Mouse (Mus musculus): ENCODE results near the gene Etv4. TPM values are rescaled to one million over a fixed set of nuclear protein-coding genes. Genes with fewer than 3 reads are reported as not detected.

The Etv4 gene
- 3.3 and 3.9 TPM in 2 replicates for polyA plus RNA-seq (2014; fragmentation: Nextera tagmentation; extraction: Ambion mirVana)

GRCm38 (mm10) chr11:101785143-101785851, at the start of gene Etv4:
Etv4 (minus strand) TSS chr11:101785371.
- Histone ChIP-seq H3K4me3 (ENCODE audit: low read depth, low read length) (peak within 1 kb of the TSS; percentile 54), H3K27ac (ENCODE audit: low read depth, low read length) (peak within 1 kb of the TSS; percentile 11; the same call in 1 of the 2 replicates), H3K9ac (ENCODE audit: low read depth, low read length) (peak within 1 kb of the TSS; percentile 60), H3K9me3 (ENCODE audit: control insufficient read depth, low read length) (no peaks in the 10 kb centered on the region), H3K27me3 (replicated peaks; ENCODE audit: control insufficient read depth, insufficient read depth, low read length) (peaks cover 76% of the 10 kb centered on the region), H3K36me3 (ENCODE audit: control insufficient read depth, insufficient read depth, low read length) (no peaks in the 10 kb centered on the region), H3K4me2 (peak within 1 kb of the TSS; percentile 91), H3K4me1 (replicated peaks; ENCODE audit: control insufficient read depth, insufficient read depth, low read length) (peaks cover 6% of the 10 kb centered on the region)
- DNase-seq (ENCODE audit: low spot score), result peak; percentile 89
- under 1% methylated on average over 35 of the region's 35 CpGs for WGBS
- peak; percentile 81 for ATAC-seq (replicated peaks; ENCODE audit: low FRiP score)

GRCm38 (mm10) chr11:101832001-101832400, 46.8 kb upstream of the Etv4 start:
- Histone ChIP-seq H3K36me3 (ENCODE audit: control insufficient read depth, insufficient read depth, low read length) (no peaks in the 10 kb centered on the region), H3K4me1 (replicated peaks; ENCODE audit: control insufficient read depth, insufficient read depth, low read length) (no peaks in the 10 kb centered on the region), H3K9ac (ENCODE audit: low read depth, low read length) (no peak overlapping the region), H3K27me3 (replicated peaks; ENCODE audit: control insufficient read depth, insufficient read depth, low read length) (no peaks in the 10 kb centered on the region), H3K27ac (ENCODE audit: low read depth, low read length) (no peak overlapping the region), H3K4me2 (no peak overlapping the region), H3K4me3 (ENCODE audit: low read depth, low read length) (no peak overlapping the region), H3K9me3 (ENCODE audit: control insufficient read depth, low read length) (no peaks in the 10 kb centered on the region)
- WGBS, result 60% methylated on average over 7 of the region's 7 CpGs
- ATAC-seq (replicated peaks; ENCODE audit: low FRiP score) (no peak), DNase-seq (ENCODE audit: low spot score) (no peak)

- no peak overlapping the region for H3K4me2 ChIP-seq
- ATAC-seq (replicated peaks; ENCODE audit: low FRiP score) (no peak), DNase-seq (ENCODE audit: low spot score) (no peak)
- 63% methylated on average over 8 of the region's 8 CpGs for WGBS
- no peak overlapping the region for H3K4me3 ChIP-seq (ENCODE audit: low read depth, low read length)
- H3K4me1 ChIP-seq (replicated peaks; ENCODE audit: control insufficient read depth, insufficient read depth, low read length), result no peaks in the 10 kb centered on the region
- H3K9ac ChIP-seq (ENCODE audit: low read depth, low read length), result no peak overlapping the region
- H3K27me3 ChIP-seq (replicated peaks; ENCODE audit: control insufficient read depth, insufficient read depth, low read length), result no peaks in the 10 kb centered on the region
- no peaks in the 10 kb centered on the region for H3K36me3 ChIP-seq (ENCODE audit: control insufficient read depth, insufficient read depth, low read length)
- H3K9me3 ChIP-seq (ENCODE audit: control insufficient read depth, low read length), result no peaks in the 10 kb centered on the region
- no peak overlapping the region for H3K27ac ChIP-seq (ENCODE audit: low read depth, low read length)
Measured at GRCm38 (mm10) chr11:101830616-101831015, 45.4 kb upstream of the Etv4 start.

GRCm38 (mm10) chr11:101830112-101830511, 44.9 kb upstream of the Etv4 start:
- DNase-seq (ENCODE audit: low spot score) (no peak), ATAC-seq (replicated peaks; ENCODE audit: low FRiP score) (no peak)
- H3K4me3 ChIP-seq (ENCODE audit: low read depth, low read length), result no peak overlapping the region
- H3K9ac ChIP-seq (ENCODE audit: low read depth, low read length), result no peak overlapping the region
- H3K4me2 ChIP-seq, result 0 out of 2 replicates have a peak overlapping the region, but pooled peaks have one; percentile 5
- no peaks in the 10 kb centered on the region for H3K4me1 ChIP-seq (replicated peaks; ENCODE audit: control insufficient read depth, insufficient read depth, low read length)
- H3K36me3 ChIP-seq (ENCODE audit: control insufficient read depth, insufficient read depth, low read length), result no peaks in the 10 kb centered on the region
- H3K27ac ChIP-seq (ENCODE audit: low read depth, low read length), result peak overlapping the region; percentile 41
- 32% methylated on average over 10 of the region's 10 CpGs for WGBS
- H3K27me3 ChIP-seq (replicated peaks; ENCODE audit: control insufficient read depth, insufficient read depth, low read length), result no peaks in the 10 kb centered on the region
- H3K9me3 ChIP-seq (ENCODE audit: control insufficient read depth, low read length), result no peaks in the 10 kb centered on the region

- Histone ChIP-seq H3K27ac (ENCODE audit: low read depth, low read length) (no peak overlapping the region), H3K36me3 (ENCODE audit: control insufficient read depth, insufficient read depth, low read length) (no peaks in the 10 kb centered on the region), H3K4me3 (ENCODE audit: low read depth, low read length) (no peak overlapping the region), H3K4me2 (no peak overlapping the region), H3K27me3 (replicated peaks; ENCODE audit: control insufficient read depth, insufficient read depth, low read length) (no peaks in the 10 kb centered on the region), H3K4me1 (replicated peaks; ENCODE audit: control insufficient read depth, insufficient read depth, low read length) (no peaks in the 10 kb centered on the region), H3K9me3 (ENCODE audit: control insufficient read depth, low read length) (no peaks in the 10 kb centered on the region), H3K9ac (ENCODE audit: low read depth, low read length) (no peak overlapping the region)
- no peak for ATAC-seq (replicated peaks; ENCODE audit: low FRiP score)
- no peak for DNase-seq (ENCODE audit: low spot score)
- 77% methylated on average over 4 of the region's 4 CpGs for WGBS
Measured at GRCm38 (mm10) chr11:101828718-101829117, 43.5 kb upstream of the Etv4 start.

- no peak for DNase-seq (ENCODE audit: low spot score)
- Histone ChIP-seq H3K4me1 (replicated peaks; ENCODE audit: control insufficient read depth, insufficient read depth, low read length) (no peaks in the 10 kb centered on the region), H3K27me3 (replicated peaks; ENCODE audit: control insufficient read depth, insufficient read depth, low read length) (peaks cover 3% of the 10 kb centered on the region; the same call in 1 of the 2 replicates), H3K4me3 (ENCODE audit: low read depth, low read length) (no peak overlapping the region), H3K36me3 (ENCODE audit: control insufficient read depth, insufficient read depth, low read length) (no peaks in the 10 kb centered on the region), H3K9me3 (ENCODE audit: control insufficient read depth, low read length) (0 out of 2 replicates have a peak, but pooled peaks cover 3% of the 10 kb centered on the region), H3K27ac (ENCODE audit: low read depth, low read length) (no peak overlapping the region), H3K4me2 (no peak overlapping the region), H3K9ac (ENCODE audit: low read depth, low read length) (no peak overlapping the region)
- ATAC-seq (replicated peaks; ENCODE audit: low FRiP score), result no peak
- 65% methylated on average over 3 of the region's 3 CpGs for WGBS
Measured at GRCm38 (mm10) chr11:101823210-101823609, 38.0 kb upstream of the Etv4 start.

- Histone ChIP-seq H3K27ac (ENCODE audit: low read depth, low read length) (no peak overlapping the region), H3K27me3 (replicated peaks; ENCODE audit: control insufficient read depth, insufficient read depth, low read length) (peaks cover 3% of the 10 kb centered on the region; the same call in 1 of the 2 replicates), H3K4me1 (replicated peaks; ENCODE audit: control insufficient read depth, insufficient read depth, low read length) (no peaks in the 10 kb centered on the region), H3K36me3 (ENCODE audit: control insufficient read depth, insufficient read depth, low read length) (no peaks in the 10 kb centered on the region), H3K9ac (ENCODE audit: low read depth, low read length) (no peak overlapping the region), H3K4me3 (ENCODE audit: low read depth, low read length) (no peak overlapping the region), H3K9me3 (ENCODE audit: control insufficient read depth, low read length) (0 out of 2 replicates have a peak, but pooled peaks cover 3% of the 10 kb centered on the region), H3K4me2 (no peak overlapping the region)
- WGBS, result 40% methylated on average over 11 of the region's 11 CpGs
- no peak for ATAC-seq (replicated peaks; ENCODE audit: low FRiP score)
- DNase-seq (ENCODE audit: low spot score), result no peak
Measured at GRCm38 (mm10) chr11:101820899-101821298, 35.7 kb upstream of the Etv4 start.

GRCm38 (mm10) chr11:101819853-101820252, 34.7 kb upstream of the Etv4 start:
- DNase-seq (ENCODE audit: low spot score), result no peak
- peaks cover 3% of the 10 kb centered on the region; the same call in 1 of the 2 replicates for H3K4me1 ChIP-seq (replicated peaks; ENCODE audit: control insufficient read depth, insufficient read depth, low read length)
- no peaks in the 10 kb centered on the region for H3K36me3 ChIP-seq (ENCODE audit: control insufficient read depth, insufficient read depth, low read length)
- ATAC-seq (replicated peaks; ENCODE audit: low FRiP score), result no peak
- H3K4me2 ChIP-seq, result no peak overlapping the region
- no peak overlapping the region for H3K4me3 ChIP-seq (ENCODE audit: low read depth, low read length)
- no peak overlapping the region for H3K27ac ChIP-seq (ENCODE audit: low read depth, low read length)
- peaks cover 10% of the 10 kb centered on the region for H3K27me3 ChIP-seq (replicated peaks; ENCODE audit: control insufficient read depth, insufficient read depth, low read length)
- H3K9ac ChIP-seq (ENCODE audit: low read depth, low read length), result no peak overlapping the region
- 0 out of 2 replicates have a peak, but pooled peaks cover 3% of the 10 kb centered on the region for H3K9me3 ChIP-seq (ENCODE audit: control insufficient read depth, low read length)
